Mouse (Mus musculus) heart, postnatal 36 days (tissue): ENCODE data around the gene Gal3st3. TPM values are rescaled to one million over a fixed set of nuclear protein-coding genes. Genes with fewer than 3 reads are reported as not detected.

Experiments used
- total RNA-seq, 2 experiments: library from RNA; stranded (reverse); gene quantifications; 2 replicates each; pipeline ENCODE4 v1.2.3; 2021

The Gal3st3 gene
- total RNA-seq, 2 experiments from 2014 or later = 20.0 to 24.2 TPM

Other genes starting within 250 kb of the Gal3st3 start
- gene Rin1, start 247.8 kb upstream of the Gal3st3 start, total RNA-seq = 1 to 10 TPM; 1.8 to 2.1 TPM
- 10 to 100 TPM; 13.8 to 15.1 TPM for gene Cd248, start 230.3 kb upstream of the Gal3st3 start, total RNA-seq
- 1 to 10 TPM; 1.7 to 2.8 TPM for gene Tmem151a, start 212.8 kb upstream of the Gal3st3 start, total RNA-seq
- 100 to 1,000 TPM in 1 of 2 experiments, 10 to 100 TPM in 1; 89.0 to 102 TPM for gene Yif1a, start 209.8 kb upstream of the Gal3st3 start, total RNA-seq
- gene Cnih2, start 199.8 kb upstream of the Gal3st3 start, total RNA-seq = under 1 TPM; 0.30 to 0.31 TPM
- gene Rab1b, start 191.3 kb upstream of the Gal3st3 start, total RNA-seq = 100 to 1,000 TPM; 176 to 201 TPM
- gene Klc2, start 179.8 kb upstream of the Gal3st3 start, total RNA-seq = 10 to 100 TPM; 47.3 to 49.7 TPM
- gene Pacs1, start 25.2 kb upstream of the Gal3st3 start, total RNA-seq = 10 to 100 TPM; 19.9 to 21.5 TPM
- gene Sf3b2, start 2.9 kb upstream of the Gal3st3 start, total RNA-seq = 100 to 1,000 TPM; 115 to 128 TPM
- not detected for gene Catsper1, start 37.4 kb downstream of the Gal3st3 start, total RNA-seq
- 10 to 100 TPM in 1 of 2 experiments, 1 to 10 TPM in 1; 9.5 to 10.2 TPM for gene Cst6, start 51.2 kb downstream of the Gal3st3 start, total RNA-seq
- gene Eif1ad, start 68.4 kb downstream of the Gal3st3 start, total RNA-seq = 10 to 100 TPM; 16.5 to 17.7 TPM
- 100 to 1,000 TPM; 126 to 142 TPM for gene Banf1, start 68.8 kb downstream of the Gal3st3 start, total RNA-seq
- 10 to 100 TPM; 53.2 to 55.5 TPM for gene Sart1, start 90.4 kb downstream of the Gal3st3 start, total RNA-seq
- gene Tsga10ip, start 104.2 kb downstream of the Gal3st3 start, total RNA-seq = 1 to 10 TPM in 1 of 2 experiments, under 1 TPM in 1; 0.17 to 2.8 TPM
- gene Drap1, start 126.6 kb downstream of the Gal3st3 start, total RNA-seq = 100 to 1,000 TPM; 297 to 319 TPM
- 10 to 100 TPM; 33.3 to 38.1 TPM for gene AI837181, start 126.8 kb downstream of the Gal3st3 start, total RNA-seq
- gene Fosl1, start 149.2 kb downstream of the Gal3st3 start, total RNA-seq = not detected
- gene Ccdc85b, start 159.6 kb downstream of the Gal3st3 start, total RNA-seq = 10 to 100 TPM in 1 of 2 experiments, 1 to 10 TPM in 1; 9.5 to 11.0 TPM
- 10 to 100 TPM; 50.3 to 50.5 TPM for gene Fibp, start 162.3 kb downstream of the Gal3st3 start, total RNA-seq
- gene Ctsw, start 170.2 kb downstream of the Gal3st3 start, total RNA-seq = under 1 TPM in 1 of 2 experiments, not detected in 1; 0.43 TPM
- gene Efemp2, start 175.6 kb downstream of the Gal3st3 start, total RNA-seq = 1 to 10 TPM; 9.0 to 9.8 TPM
- gene Mus81, start 190.1 kb downstream of the Gal3st3 start, total RNA-seq = 10 to 100 TPM; 19.6 to 23.7 TPM
- gene Cfl1, start 192.1 kb downstream of the Gal3st3 start, total RNA-seq = 100 to 1,000 TPM; 174 to 188 TPM
- gene 1700020D05Rik, start 205.5 kb downstream of the Gal3st3 start, total RNA-seq = under 1 TPM; 0.58 to 0.70 TPM
- 1 to 10 TPM; 5.1 TPM for gene Snx32, start 212.2 kb downstream of the Gal3st3 start, total RNA-seq